Mouse (Mus musculus) limb, embryonic 15.5 days (tissue): ENCODE measurements around the gene Bcl11a. TPM values are rescaled to one million over a fixed set of nuclear protein-coding genes. Genes with fewer than 3 reads are reported as not detected.

Experiments
- ATAC-seq: fragments of 200-750 bp; cut with Nextera tagmentation; 2 replicates; pipeline ENCODE4 v1.8.0; 2017; ENCODE audit warnings: low read depth, moderate TSS enrichment; ENCODE audit not compliant: insufficient number of reproducible peaks, low FRiP score, low TSS enrichment
- H3K27ac ChIP-seq: fragments of 300-500 bp; sonication (generic); 2 replicates; pipeline ENCODE4 v1.5.1; 2015; ENCODE audit warnings: moderate library complexity, mild to moderate bottlenecking, inconsistent platforms
- H3K27me3 ChIP-seq: fragments of 300-500 bp; sonication (generic); 2 replicates; pipeline ENCODE4 v1.6.1; 2015; ENCODE audit warnings: inconsistent platforms
- H3K36me3 ChIP-seq: fragments of 300-500 bp; sonication (generic); 2 replicates; pipeline ENCODE4 v1.6.1; 2015; ENCODE audit warnings: inconsistent platforms
- H3K4me1 ChIP-seq: fragments of 300-500 bp; sonication (generic); 2 replicates; pipeline ENCODE4 v1.6.1; 2015; ENCODE audit warnings: inconsistent platforms
- H3K4me2 ChIP-seq: fragments of 300-500 bp; sonication (generic); 2 replicates; pipeline ENCODE4 v1.6.1; 2015; ENCODE audit warnings: mild to moderate bottlenecking, inconsistent platforms
- H3K4me3 ChIP-seq: fragments of 300-500 bp; sonication (generic); 2 replicates; pipeline ENCODE4 v1.5.1; 2015; ENCODE audit warnings: mild to moderate bottlenecking, inconsistent platforms
- H3K9ac ChIP-seq: fragments of 300-500 bp; sonication (generic); 2 replicates; pipeline ENCODE4 v1.6.1; 2015; ENCODE audit warnings: inconsistent platforms
- H3K9me3 ChIP-seq: fragments of 300-500 bp; sonication (generic); 2 replicates; pipeline ENCODE4 v1.6.1; 2016; ENCODE audit warnings: inconsistent platforms
- WGBS: fragments of 180-500 bp; shearing (Covaris S2); methylation state at CpG from one replicate; pipeline ENCODE4 v1.1.7; 2015; 5-methylcytosine and 5-hydroxymethylcytosine counted together
- polyA plus RNA-seq: library from polyadenylated mRNA; unstranded; fragments of >200 nt; fragmentation: Nextera tagmentation; extraction: Ambion mirVana; gene quantifications from 2 replicates; pipeline ENCODE4 v1.2.1, GENCODE M21; 2015

Bcl11a gene
- 52.1 and 60.9 TPM in 2 replicates for polyA plus RNA-seq

DNA sequence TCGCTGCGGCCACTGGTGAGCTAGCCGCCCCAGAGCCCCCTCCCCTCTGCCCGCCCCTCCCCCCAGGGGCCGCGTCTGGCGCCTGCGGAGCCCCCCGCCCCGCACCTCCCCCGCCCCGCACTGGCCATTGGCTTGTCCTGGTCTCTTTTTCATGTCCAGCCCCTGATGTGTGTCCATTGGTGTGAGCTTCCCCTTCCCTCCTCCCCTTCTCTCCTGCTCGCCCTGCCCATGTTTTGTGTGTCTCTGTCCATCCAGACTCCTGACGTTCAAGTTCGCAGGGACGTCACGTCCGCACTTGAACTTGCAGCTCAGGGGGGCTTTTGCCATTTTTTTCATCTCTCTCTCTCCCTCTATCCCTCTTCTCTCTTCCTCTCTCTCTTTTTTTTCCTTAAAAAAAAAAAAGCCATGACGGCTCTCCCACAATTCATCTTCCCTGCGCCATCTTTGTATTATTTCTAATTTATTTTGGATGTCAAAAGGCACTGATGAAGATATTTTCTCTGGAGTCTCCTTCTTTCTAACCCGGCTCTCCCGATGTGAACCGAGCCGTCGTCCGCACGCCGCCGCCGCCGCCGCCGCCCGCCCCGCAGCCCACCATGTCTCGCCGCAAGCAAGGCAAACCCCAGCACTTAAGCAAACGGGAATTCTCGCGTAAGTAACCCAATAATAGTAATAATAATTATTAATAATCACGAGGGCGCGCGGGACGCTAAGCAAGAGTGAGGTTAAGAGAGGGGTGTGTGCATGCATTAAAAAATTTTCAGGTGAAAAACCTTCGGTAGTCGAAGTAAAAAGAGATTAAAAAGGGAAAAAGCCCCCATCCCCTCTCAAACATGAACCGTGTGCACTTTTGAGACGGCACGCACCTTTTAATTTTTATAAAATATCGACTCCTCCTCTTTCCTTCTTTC, at the start of gene Bcl11a:
Bcl11a (plus strand) TSS at position 262 of the 911 bp plus-strand sequence.
- WGBS = under 1% methylated on average over 39 of the region's 51 CpGs
- H3K9me3 ChIP-seq = no peaks in the 10 kb centered on the region
- H3K36me3 ChIP-seq = no peaks in the 10 kb centered on the region
- H3K4me1 ChIP-seq = peaks cover 23% of the 10 kb centered on the region
- H3K27ac ChIP-seq = peak within 1 kb of the TSS; percentile 97
- peak; percentile 66 for ATAC-seq
- 0 out of 2 replicates have a peak, but pooled peaks cover 5% of the 10 kb centered on the region for H3K27me3 ChIP-seq
- peak within 1 kb of the TSS; percentile 94 for H3K4me2 ChIP-seq
- peak within 1 kb of the TSS; percentile 62 for H3K4me3 ChIP-seq
- H3K9ac ChIP-seq = peak within 1 kb of the TSS; percentile 79

DNA sequence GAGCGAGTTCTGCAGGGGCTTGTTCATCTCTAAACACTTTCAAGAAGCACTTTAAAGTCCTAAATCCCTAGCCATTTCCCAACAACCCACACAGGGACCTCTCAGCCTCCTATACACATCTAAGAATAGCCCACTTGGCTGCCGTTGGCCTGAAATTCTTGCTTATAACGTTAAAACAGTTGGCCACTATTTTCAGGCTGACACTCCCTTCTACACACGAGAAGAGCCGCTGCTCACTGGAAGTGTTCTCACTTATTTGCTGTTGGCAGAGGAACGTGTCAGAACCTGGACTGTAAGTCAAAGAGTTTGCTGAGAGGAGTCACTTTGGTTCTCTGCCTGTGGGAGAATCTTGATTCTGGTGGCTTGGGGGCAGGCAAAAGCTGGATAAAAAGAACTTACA, 33.8 kb upstream of the Bcl11a start:
- Histone ChIP-seq H3K4me3 (no peak overlapping the region), H3K4me1 (no peaks in the 10 kb centered on the region), H3K9ac (no peak overlapping the region), H3K4me2 (no peak overlapping the region), H3K9me3 (no peaks in the 10 kb centered on the region), H3K27me3 (no peaks in the 10 kb centered on the region; the same call in 1 of the 2 replicates), H3K36me3 (no peaks in the 10 kb centered on the region), H3K27ac (no peak overlapping the region)
- WGBS = 44% methylated on average over 6 of the region's 6 CpGs
- no peak for ATAC-seq

- Histone ChIP-seq H3K4me1 (0 out of 2 replicates have a peak, but pooled peaks cover 5% of the 10 kb centered on the region), H3K27ac (no peak overlapping the region), H3K36me3 (no peaks in the 10 kb centered on the region), H3K9me3 (no peaks in the 10 kb centered on the region), H3K4me3 (peak overlapping the region; percentile 53), H3K4me2 (peak overlapping the region; percentile 67), H3K9ac (peak overlapping the region; percentile 57), H3K27me3 (no peaks in the 10 kb centered on the region; the same call in 1 of the 2 replicates)
- ATAC-seq = 0 out of 2 replicates have a peak, but pooled peaks have one; percentile 58
- WGBS = 5% methylated on average over 28 of the region's 28 CpGs
These were observed 28.4 kb upstream of the Bcl11a start for GRCm38 (mm10) chr11:24049226-24050031.

- Histone ChIP-seq H3K4me2 (no peak overlapping the region), H3K36me3 (no peaks in the 10 kb centered on the region), H3K27ac (no peak overlapping the region), H3K27me3 (no peaks in the 10 kb centered on the region; the same call in 1 of the 2 replicates), H3K9me3 (no peaks in the 10 kb centered on the region), H3K4me3 (no peak overlapping the region), H3K4me1 (0 out of 2 replicates have a peak, but pooled peaks cover 5% of the 10 kb centered on the region), H3K9ac (no peak overlapping the region)
- no peak for ATAC-seq
- 66% methylated on average over 11 of the region's 11 CpGs for WGBS
These were observed 27.7 kb upstream of the Bcl11a start for GRCm38 (mm10) chr11:24050032-24050757.

GRCm38 (mm10) chr11:24052882-24053281, 25.0 kb upstream of the Bcl11a start:
- 65% methylated on average over 6 of the region's 6 CpGs for WGBS
- Histone ChIP-seq H3K9ac (no peak overlapping the region), H3K36me3 (no peaks in the 10 kb centered on the region), H3K4me1 (0 out of 2 replicates have a peak, but pooled peaks cover 5% of the 10 kb centered on the region), H3K4me2 (no peak overlapping the region), H3K27me3 (no peaks in the 10 kb centered on the region; the same call in 1 of the 2 replicates), H3K4me3 (no peak overlapping the region), H3K27ac (no peak overlapping the region), H3K9me3 (no peaks in the 10 kb centered on the region)
- ATAC-seq = no peak

GRCm38 (mm10) chr11:24059137-24059536, 18.7 kb upstream of the Bcl11a start:
- 26% methylated on average over 1 of the region's 1 CpGs for WGBS
- H3K27me3 ChIP-seq = peaks cover 6% of the 10 kb centered on the region; the same call in 1 of the 2 replicates
- no peak overlapping the region for H3K27ac ChIP-seq
- no peak for ATAC-seq
- H3K36me3 ChIP-seq = no peaks in the 10 kb centered on the region
- H3K4me1 ChIP-seq = peaks cover 15% of the 10 kb centered on the region
- H3K9me3 ChIP-seq = no peaks in the 10 kb centered on the region
- no peak overlapping the region for H3K9ac ChIP-seq
- H3K4me2 ChIP-seq = no peak overlapping the region
- H3K4me3 ChIP-seq = no peak overlapping the region

GRCm38 (mm10) chr11:24060428-24060827, 17.4 kb upstream of the Bcl11a start:
- Histone ChIP-seq H3K9me3 (no peaks in the 10 kb centered on the region), H3K36me3 (no peaks in the 10 kb centered on the region), H3K4me1 (peaks cover 15% of the 10 kb centered on the region), H3K27ac (no peak overlapping the region), H3K27me3 (peaks cover 6% of the 10 kb centered on the region; the same call in 1 of the 2 replicates), H3K4me3 (peak overlapping the region; percentile 30), H3K4me2 (peak overlapping the region; percentile 52), H3K9ac (no peak overlapping the region)
- no peak for ATAC-seq
- WGBS = 29% methylated on average over 5 of the region's 5 CpGs

- Histone ChIP-seq H3K4me2 (peak overlapping the region; percentile 59), H3K4me3 (peak overlapping the region; percentile 33), H3K4me1 (peaks cover 15% of the 10 kb centered on the region), H3K27ac (no peak overlapping the region), H3K9me3 (no peaks in the 10 kb centered on the region), H3K9ac (no peak overlapping the region), H3K36me3 (no peaks in the 10 kb centered on the region), H3K27me3 (peaks cover 6% of the 10 kb centered on the region; the same call in 1 of the 2 replicates)
- ATAC-seq = no peak
- WGBS = 3% methylated on average over 14 of the region's 14 CpGs
These were observed 16.0 kb upstream of the Bcl11a start for GRCm38 (mm10) chr11:24061819-24062218.

DNA sequence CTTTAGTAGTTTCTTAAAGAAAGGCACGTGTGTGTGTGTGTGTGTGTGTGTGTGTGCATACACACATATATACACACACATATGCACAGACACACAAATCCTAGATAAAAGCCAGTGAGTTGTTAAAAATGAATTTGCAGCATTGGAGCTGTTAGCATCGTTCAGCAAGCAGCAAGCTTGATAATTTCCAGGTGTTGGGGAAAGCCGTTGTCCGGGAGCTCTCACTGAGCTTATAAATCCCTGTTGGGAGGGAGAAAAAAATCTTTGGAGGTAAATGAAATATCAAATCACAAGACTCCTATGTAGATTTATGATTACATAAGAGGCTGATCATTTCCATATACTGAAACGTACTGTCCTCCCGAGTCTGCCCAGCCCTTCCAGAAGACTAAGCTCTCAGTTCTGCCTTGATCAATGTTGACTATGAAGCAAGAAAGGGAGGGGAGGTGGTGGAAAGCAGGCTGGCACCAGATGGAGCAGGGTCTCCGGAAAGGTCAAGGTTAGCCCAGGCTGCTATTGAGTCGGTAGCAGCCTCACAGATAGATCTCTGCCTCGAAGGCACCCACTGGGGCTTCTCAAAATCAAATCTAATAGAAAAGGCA, 15.3 kb upstream of the Bcl11a start:
- Histone ChIP-seq H3K4me3 (no peak overlapping the region), H3K9ac (no peak overlapping the region), H3K27me3 (peaks cover 6% of the 10 kb centered on the region; the same call in 1 of the 2 replicates), H3K27ac (no peak overlapping the region), H3K9me3 (no peaks in the 10 kb centered on the region), H3K36me3 (no peaks in the 10 kb centered on the region), H3K4me1 (peaks cover 15% of the 10 kb centered on the region), H3K4me2 (no peak overlapping the region)
- 20% methylated on average over 9 of the region's 9 CpGs for WGBS
- no peak for ATAC-seq

GRCm38 (mm10) chr11:24064221-24064620, 13.6 kb upstream of the Bcl11a start:
- Histone ChIP-seq H3K9me3 (no peaks in the 10 kb centered on the region), H3K27ac (no peak overlapping the region), H3K4me3 (no peak overlapping the region), H3K4me1 (peaks cover 15% of the 10 kb centered on the region), H3K36me3 (no peaks in the 10 kb centered on the region), H3K27me3 (peaks cover 6% of the 10 kb centered on the region; the same call in 1 of the 2 replicates), H3K9ac (no peak overlapping the region), H3K4me2 (no peak overlapping the region)
- ATAC-seq = no peak
- WGBS = 69% methylated on average over 6 of the region's 6 CpGs

- Histone ChIP-seq H3K27me3 (0 out of 2 replicates have a peak, but pooled peaks cover 4% of the 10 kb centered on the region), H3K4me2 (no peak overlapping the region), H3K36me3 (no peaks in the 10 kb centered on the region), H3K4me1 (peaks cover 13% of the 10 kb centered on the region), H3K9me3 (no peaks in the 10 kb centered on the region), H3K27ac (no peak overlapping the region), H3K9ac (no peak overlapping the region), H3K4me3 (no peak overlapping the region)
- 24% methylated on average over 4 of the region's 4 CpGs for WGBS
- ATAC-seq = no peak
These were observed 12.5 kb upstream of the Bcl11a start for GRCm38 (mm10) chr11:24065313-24065712.
